Mouse (Mus musculus) neutrophil, adult 65 days (primary cell): Measurements from ENCODE around the gene Sec14l2. TPM values are rescaled to one million over a fixed set of nuclear protein-coding genes. Genes with fewer than 3 reads are reported as not detected.

ENCODE experiments used
- total RNA-seq: library from RNA; stranded (reverse); gene quantifications from 2 replicates; pipeline ENCODE4 v1.2.4, GENCODE M21; 2023

The Sec14l2 gene
- 0.59 and 1.6 TPM in 2 replicates for total RNA-seq

DNA sequence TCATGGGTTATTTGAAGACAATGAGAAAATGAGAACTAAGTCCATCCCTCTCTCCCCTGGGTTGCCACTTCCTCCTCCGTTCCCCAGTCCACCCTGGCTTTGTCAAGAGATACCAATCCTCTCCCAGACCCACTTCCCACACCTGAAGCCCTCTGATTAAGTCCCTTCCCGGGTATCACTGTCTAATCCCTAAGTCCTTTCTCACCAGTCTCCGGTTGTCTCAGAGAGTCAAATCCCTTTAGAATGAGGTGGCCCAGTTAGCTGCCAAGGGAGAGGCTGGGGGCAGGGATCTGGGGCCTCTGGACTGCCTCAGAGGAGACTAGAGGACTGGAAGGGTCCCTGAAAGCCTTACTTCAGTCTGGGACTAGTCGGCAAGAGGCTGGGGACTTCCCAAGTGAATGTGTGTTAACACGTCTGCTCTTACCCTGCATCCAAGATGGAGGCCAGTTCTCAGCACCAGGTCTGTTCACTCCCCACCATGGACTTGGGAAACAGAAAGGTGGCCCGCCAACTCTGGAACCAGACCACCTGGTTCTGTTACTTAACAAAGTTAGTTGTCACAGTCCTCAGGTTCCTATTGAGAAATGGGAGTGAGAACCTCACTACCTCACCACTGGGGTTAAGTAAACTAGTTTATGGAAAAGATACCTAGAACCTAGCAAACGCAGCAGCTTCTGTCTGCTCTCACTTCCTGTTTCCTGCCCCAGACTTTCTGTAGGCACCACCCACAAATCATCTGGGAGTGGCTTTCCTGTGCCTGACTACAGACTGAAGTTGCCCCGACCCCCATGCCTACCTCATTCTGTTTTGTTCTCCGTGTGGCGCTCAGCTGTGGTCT lies at the start of gene Sec14l2:
TSS of gene Sec14l2 (minus strand) at position 674 of the 838 bp plus-strand sequence.

DNA sequence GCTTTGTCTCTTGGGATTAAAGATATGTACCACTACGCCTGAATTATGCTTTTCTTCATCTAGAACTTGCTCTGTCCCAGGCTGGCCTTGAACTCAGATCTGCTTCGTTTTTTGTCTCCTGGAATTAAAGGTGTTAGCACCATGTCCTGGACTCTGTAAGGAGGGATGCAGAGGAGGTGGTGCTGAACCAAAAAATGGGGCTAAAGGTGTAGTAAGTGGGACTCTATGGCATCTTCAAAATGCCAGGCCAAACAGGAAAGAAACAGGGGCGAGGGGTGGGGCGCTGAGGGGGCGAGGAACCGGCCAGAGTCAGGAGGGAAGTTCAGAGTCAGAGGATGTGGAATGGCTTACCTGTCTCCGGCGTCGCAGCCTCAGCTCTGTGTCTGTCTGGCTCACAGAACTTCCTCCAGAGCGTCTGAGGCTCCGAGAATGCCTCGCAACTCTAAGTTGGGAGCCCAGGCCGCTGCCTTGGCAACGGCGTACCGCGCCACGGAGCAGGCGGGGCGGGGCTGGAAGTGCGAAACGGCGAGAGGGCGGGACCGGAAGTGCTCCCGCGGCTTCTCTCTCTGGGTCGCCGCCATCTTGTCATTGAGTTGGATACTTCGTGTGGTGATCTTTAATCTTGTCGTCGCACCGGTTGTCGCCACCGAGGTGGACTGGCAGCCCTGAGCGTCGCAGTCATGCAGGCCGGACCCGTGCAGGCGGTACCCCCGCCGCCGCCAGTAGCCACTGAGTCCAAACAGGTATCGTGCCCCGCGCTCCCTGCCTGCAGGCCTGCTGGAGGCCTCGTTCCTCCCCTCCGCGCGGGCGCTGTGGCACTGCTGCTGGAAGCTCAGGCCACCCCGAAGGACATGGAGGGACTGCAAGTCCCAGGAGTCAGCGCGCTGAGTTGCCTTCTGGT lies 36.8 kb upstream of the Sec14l2 start, which contains the start of the genes Ccdc157 and Sf3a1:
TSS of gene Ccdc157 (minus strand) at position 486 of the 901 bp plus-strand sequence.
TSS of gene Sf3a1 (plus strand) at position 543 of the 901 bp plus-strand sequence.

DNA sequence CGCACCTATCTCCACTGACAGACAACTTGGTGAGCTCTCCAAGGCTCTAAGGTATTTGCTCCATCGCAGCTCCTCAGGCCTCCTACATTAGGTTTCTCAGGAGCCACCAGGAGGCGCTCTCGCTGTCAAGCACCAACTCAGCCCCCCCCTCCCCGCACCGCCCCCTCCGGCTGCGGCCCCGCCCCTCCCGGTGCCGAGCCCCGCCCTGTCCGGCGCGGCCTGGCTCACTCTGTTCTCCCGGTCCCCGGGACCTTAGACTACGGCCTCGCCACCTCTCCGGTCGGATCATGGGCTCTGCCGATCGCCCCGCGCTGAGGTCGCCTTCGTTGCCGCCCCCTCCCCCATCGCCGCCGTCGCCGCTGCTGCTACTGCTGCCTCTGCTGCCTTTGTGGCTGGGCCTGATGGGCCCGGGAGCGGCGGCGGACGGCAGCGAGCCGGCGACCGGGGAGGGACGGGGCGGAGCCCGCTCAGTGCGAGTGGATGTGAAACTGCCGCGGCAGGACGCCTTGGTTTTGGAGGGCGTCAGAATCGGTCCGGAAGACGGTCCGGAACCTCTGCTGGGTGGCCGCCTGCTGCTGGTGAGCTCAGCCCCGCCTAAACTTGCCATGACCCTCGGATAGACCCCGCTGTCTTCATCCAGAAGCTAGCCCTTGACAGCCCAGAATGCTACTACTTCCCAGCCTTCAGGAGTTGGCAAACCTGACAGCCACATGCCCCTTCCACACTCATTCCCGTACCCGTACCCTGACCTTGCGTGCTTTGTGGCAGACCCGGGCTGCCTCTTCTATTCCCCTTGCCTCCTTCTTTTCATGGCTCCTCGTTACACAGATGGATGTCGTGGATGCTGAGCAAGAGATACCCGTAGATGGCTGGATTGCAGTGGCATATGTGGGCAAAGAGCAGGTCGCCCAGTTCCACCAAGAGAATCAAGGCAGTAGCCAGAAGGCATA lies 12.0 kb upstream of the Sec14l2 start, which contains the start of gene Rnf215:
TSS of gene Rnf215 (plus strand) at position 217 of the 950 bp plus-strand sequence.

DNA sequence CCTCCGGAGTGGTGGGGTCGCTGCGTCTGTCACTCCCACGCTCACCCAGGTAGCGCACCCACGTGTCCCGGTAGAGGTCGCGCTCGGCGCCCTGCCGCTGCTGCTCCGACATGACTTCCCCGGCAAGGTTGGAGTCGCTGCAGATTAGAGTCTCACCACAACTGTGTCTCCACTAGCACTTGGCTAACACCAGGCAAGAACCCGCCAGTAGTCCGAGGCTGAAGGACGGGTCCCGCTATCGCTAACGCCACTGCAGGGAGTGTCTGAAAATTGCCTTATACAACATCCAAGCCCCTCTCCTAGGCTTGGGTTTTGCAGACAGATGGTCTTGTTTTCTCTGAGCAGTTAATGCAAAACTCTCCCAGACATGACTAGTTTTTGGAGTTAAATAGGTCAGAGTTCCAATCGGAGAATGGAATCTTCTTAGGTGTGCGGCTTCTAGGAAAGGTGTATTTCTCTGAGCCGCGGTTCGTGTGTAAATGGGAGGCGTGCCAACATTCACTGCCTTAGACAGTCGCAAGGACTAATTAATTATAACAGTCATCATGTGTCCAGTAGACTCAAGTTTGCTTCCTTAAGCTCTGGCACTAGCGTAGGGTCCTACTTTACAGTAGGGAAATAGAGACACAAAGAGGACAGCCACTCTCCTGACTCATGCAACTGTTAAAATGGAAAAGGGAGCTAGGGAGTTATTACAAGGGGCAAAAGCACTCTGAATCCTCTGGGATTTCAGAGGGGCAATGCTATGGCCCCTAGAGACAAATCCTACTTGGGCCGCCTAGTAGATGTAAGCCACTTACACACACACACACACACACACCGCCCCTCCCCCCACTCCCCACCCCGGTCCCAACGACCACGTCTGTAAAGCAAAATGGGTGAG lies 27.8 kb downstream of the Sec14l2 start, which contains the start of gene Mtfp1:
TSS of gene Mtfp1 (minus strand) at position 275 of the 883 bp plus-strand sequence.

DNA sequence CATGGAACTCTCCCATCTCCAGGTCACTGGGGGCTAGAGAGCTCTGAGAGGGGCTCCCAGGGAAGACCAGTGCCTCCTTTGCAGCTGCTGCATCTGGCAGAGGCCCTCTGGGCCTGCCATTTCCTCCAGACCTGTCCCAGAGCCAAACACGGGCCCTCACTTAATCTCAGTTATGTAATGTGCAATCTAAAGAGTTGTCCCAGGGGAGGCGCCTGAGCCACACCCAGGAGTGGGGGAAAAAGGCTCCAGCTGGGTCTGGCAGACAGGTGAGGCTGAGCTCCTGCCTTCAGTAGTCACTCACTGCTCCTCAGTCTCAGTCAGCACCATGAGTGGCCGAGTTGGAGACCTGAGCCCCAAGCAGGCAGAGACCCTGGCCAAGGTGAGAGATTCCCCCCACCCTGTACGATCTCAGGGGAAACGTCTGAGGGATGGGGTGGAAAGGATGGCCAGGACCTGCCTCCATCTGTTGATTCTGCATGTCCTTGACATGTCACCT lies 58.5 kb downstream of the Sec14l2 start, which contains the start of gene Sec14l3:
TSS of gene Sec14l3 (plus strand) at position 215 of the 496 bp plus-strand sequence.

Other genes with a start within 250 kb of the Sec14l2 start
- gene 4921536K21Rik, start 228.3 kb downstream of the Sec14l2 start, total RNA-seq, result 0.47 TPM in 1 of 2 replicates, not detected in the other
- 3.8 and 4.9 TPM in 2 replicates for gene Dusp18, start 228.2 kb downstream of the Sec14l2 start, total RNA-seq
- gene Slc35e4, start 208.8 kb downstream of the Sec14l2 start, total RNA-seq, result 9.9 and 12.9 TPM in 2 replicates
- gene Tcn2, start 191.3 kb downstream of the Sec14l2 start, total RNA-seq, result 158 and 172 TPM in 2 replicates
- 20.3 and 21.4 TPM in 2 replicates for gene Pes1, start 159.4 kb downstream of the Sec14l2 start, total RNA-seq
- not detected in 2 replicates for gene 4930556J24Rik, start 146.6 kb downstream of the Sec14l2 start, total RNA-seq
- not detected in 2 replicates for gene Gal3st1, start 139.8 kb downstream of the Sec14l2 start, total RNA-seq
- not detected in 2 replicates for gene Sec14l4, start 92.0 kb downstream of the Sec14l2 start, total RNA-seq
- not detected in 2 replicates for gene Sec14l3, start 58.6 kb downstream of the Sec14l2 start, total RNA-seq
- 0.76 TPM in 1 of 2 replicates, not detected in the other for gene Mtfp1, start 28.0 kb downstream of the Sec14l2 start, total RNA-seq
- gene Rnf215, start 11.8 kb upstream of the Sec14l2 start, total RNA-seq, result 12.2 and 20.4 TPM in 2 replicates
- 1.4 and 2.5 TPM in 2 replicates for gene Ccdc157, start 36.9 kb upstream of the Sec14l2 start, total RNA-seq
- 33.9 and 38.0 TPM in 2 replicates for gene Sf3a1, start 36.9 kb upstream of the Sec14l2 start, total RNA-seq
- 18.6 and 27.0 TPM in 2 replicates for gene Tbc1d10a, start 63.4 kb upstream of the Sec14l2 start, total RNA-seq
- gene Castor1, start 94.8 kb upstream of the Sec14l2 start, total RNA-seq, result 4.9 and 7.3 TPM in 2 replicates
- gene Osm, start 113.0 kb upstream of the Sec14l2 start, total RNA-seq, result 317 and 344 TPM in 2 replicates
- gene Lif, start 134.1 kb upstream of the Sec14l2 start, total RNA-seq, result 0.95 and 1.2 TPM in 2 replicates